Mouse (Mus musculus) ES-CJ7 (cell line): ENCODE data around the gene Catspere2.

Source experiments
- DNase-seq: peaks from one replicate; pipeline ENCODE4 v3.0.0; 2011; ENCODE audit warnings: low read depth, low spot score

Catspere2 gene

GRCm38 (mm10) chr1:178219166-178220077 lies 236.2 kb downstream of the Catspere2 start:
- no peak for DNase-seq
